Mouse (Mus musculus): ENCODE measurements around the gene Mta1.
A peak's percentile ranks its signal among the peaks of the same experiment; 100 is the strongest.

The Mta1 gene

DNA sequence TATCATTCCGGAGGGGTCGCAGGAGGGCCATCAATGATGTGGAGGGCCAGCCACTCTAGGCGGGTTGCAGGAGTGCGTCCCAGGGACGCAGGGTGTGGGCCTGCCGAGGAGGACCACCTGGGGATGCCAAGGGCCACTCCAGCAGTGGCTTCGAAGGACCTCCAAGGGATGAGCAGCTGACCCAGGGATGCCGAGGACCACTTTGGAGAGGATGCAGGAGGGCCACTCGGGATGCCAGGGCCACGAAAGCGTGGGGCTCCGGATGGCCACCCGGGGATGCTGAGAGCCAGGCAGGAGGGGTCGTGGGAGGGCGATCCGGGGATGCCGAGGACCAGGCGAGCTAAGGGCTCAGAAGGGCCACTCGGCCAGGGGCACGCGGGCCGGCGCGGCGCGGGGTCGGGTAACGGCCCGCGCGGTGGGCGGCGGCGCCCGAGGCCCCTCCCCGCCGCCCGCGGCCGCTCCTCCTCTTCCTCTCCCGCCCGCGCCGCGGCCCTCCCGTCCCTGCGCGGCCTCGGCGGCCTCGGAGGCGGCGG, at the start of gene Mta1:
Gene Mta1, plus strand, starts transcription at position 530 of the 533 bp plus-strand sequence.
- no peak for DNase-seq (ENCODE audit: low spot score)

GRCm38 (mm10) chr12:113049836-113050235, 48.2 kb upstream of the Mta1 start:
- no peak for DNase-seq (ENCODE audit: low spot score)

- DNase-seq (ENCODE audit: low spot score): no peak
Measured at GRCm38 (mm10) chr12:113050671-113051070, 47.4 kb upstream of the Mta1 start.

DNA sequence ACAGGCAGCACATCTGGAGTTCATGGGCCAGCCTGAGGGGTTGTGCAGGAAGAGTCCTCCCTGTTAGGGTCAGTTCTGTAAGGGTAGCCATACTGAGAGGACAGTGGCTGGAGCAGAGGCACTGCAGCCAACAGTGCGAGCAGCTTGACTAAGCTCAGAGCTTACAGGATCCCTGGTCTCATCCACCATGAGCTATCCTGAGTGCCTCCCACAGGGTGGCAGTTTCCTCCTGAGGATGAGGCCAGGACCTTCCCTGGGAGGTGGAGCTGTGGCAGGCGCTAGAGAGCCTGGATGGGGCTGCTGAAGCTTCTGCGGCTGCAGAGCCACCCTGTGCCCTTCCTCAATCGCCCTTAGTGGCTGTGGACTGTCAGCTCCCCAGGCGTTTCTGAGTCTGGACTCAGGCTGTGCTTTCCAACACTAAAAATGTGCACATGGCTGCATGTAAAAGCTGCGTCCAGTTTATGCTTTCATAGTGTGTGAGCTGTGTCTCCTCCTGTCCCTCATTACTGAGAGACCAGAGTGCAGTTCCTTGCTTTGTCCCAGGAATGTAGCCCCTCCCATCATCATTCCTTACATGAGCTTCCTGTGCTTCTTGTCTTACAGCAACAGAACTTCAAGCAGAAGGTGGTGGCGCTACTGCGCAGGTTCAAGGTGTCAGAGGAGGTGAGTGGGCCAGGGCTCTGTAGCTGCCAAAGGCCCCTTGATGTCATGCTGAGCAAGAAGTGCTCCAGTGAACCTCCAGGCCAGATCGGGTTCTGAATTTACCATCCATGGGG, 46.3 kb upstream of the Mta1 start:
- no peak for DNase-seq (ENCODE audit: low spot score)

DNA sequence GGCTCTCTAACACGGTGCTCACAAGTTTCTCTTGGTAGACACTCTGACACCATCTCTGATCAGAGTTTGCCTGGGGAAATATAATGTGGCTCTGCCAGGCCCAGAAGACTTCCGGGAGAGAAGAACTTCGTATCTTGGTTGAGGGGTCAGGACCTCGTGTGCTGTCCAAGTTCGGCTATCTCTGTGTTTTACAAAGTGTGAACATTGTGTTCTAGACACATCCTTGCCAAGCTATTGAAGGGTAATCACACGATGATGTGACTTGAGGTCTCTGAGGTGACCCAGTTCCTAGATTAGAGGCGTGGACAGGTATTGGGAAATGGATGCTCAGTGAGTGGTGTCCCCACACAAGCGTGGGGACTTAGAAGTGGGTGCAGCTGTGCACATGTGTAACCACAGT, 42.0 kb upstream of the Mta1 start:
- no peak for DNase-seq (ENCODE audit: low spot score)

- DNase-seq (ENCODE audit: low spot score): no peak
Measured at GRCm38 (mm10) chr12:113060178-113060577, 37.9 kb upstream of the Mta1 start.

- no peak for DNase-seq (ENCODE audit: low spot score)
Measured at GRCm38 (mm10) chr12:113061606-113062005, 36.5 kb upstream of the Mta1 start.

GRCm38 (mm10) chr12:113062201-113062600, 35.9 kb upstream of the Mta1 start:
- DNase-seq (ENCODE audit: low spot score): no peak

DNA sequence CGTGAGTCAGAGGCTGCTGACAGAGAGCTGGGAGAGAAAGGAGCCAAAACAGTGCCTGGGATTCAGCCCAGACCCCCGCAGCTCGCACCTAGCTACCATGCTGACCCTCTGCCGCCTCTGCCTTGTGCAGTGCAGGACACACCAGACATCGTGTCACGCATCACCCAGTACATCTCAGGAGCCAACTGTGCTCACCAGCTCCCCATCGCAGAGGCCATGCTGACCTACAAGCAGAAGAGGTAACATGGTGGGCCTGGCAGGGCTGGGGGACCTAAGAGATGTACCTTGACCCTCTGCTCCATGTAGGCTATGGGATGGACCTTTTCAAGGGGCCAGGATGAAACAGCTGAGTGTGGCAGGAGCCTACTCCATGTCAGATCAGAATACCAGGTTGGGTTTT, 34.4 kb upstream of the Mta1 start:
- DNase-seq (ENCODE audit: low spot score): no peak

- DNase-seq (ENCODE audit: low spot score): no peak
Measured at GRCm38 (mm10) chr12:113068002-113068401, 30.1 kb upstream of the Mta1 start.

GRCm38 (mm10) chr12:113069389-113069788, 28.7 kb upstream of the Mta1 start:
- DNase-seq (ENCODE audit: low spot score): no peak

DNA sequence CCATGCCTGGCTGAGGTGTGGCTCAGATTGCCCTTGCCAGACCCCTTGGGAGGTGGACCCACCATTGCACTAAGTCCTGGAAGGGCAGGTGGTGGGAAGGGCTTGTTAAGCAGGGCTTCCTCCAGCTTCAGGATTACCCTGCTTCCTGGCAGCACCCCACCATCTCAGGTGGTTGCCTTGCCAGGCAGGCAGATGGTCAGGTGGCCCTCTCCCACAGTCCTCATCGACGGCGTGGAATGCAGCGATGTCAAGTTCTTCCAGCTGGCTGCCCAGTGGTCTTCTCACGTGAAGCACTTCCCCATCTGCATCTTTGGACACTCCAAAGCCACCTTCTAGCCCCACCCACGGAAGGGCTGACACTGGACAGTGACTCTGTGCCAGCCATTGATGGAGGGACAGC, 26.8 kb upstream of the Mta1 start:
- DNase-seq (ENCODE audit: low spot score): no peak

DNA sequence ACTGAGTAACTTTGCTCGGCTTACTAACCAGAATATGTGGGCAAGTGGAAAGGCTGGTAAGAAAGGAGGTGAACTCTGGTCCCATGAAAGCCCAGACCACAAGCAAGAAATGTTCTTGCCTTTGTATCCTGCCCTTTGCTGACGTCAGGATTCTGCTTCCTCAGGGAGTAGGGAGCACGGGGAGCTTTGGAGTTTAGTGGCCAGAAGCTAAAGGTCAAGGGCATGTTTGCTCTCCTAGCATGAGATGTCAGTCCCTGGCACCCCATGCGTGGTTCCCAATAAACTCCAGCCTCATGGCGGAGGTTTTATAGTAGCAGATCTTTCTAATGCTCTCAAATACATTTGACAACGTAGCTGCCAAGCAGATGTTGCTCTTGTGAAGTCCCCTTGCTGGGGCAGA, 26.3 kb upstream of the Mta1 start:
- no peak for DNase-seq (ENCODE audit: low spot score)

DNA sequence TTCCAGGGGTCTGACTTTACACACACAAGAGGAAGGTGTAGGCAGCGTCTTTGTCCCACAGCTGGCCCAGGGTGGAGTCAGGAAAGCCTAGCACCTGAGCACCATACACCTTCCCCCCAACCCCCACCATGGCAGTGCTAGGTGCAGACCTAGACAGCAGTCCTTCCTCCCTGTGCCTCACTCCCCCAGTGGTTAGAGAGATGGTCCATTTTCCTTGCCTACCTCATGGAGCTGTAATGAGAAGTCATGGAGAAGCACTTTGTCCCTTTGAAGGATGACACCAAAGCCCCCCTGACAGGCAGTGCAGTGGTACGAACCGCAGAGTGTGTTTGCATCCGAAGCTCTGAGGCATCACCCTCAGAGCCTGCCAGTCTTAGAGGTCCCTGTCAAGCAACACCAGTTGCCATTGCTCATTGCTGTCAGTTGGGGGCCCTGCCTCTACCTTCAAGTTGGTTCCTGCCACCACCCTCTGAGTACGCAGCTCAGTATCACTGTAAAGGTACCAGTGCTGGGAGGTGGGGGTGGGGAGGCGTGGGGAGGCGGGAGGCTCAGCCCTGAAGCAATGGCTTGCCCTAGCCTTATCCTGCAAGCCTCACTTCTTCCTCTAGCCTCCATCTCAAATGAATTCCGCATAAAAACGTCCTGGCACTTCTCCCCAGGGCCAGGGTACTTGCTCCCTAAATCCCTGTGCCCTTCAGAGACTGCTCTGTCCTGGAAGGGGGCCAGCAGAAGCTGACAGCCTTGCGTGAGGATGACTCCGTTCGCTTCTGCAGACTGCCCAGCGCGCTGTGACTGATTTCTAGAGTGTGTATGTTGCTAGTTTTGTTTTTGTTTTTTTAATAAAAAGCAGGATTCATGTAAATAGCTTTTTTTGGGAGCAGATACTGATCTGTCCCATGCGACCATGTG, 24.4 kb upstream of the Mta1 start:
- no peak for DNase-seq (ENCODE audit: low spot score)

- peak; percentile 60 for DNase-seq (ENCODE audit: low spot score)
Measured at GRCm38 (mm10) chr12:113074329-113075062, 23.6 kb upstream of the Mta1 start, which contains the start of gene Tex22. TSS of gene Tex22 (plus strand) at chr12:113074502.

- DNase-seq (ENCODE audit: low spot score): peak; percentile 69
Measured at GRCm38 (mm10) chr12:113075063-113075454, 23.0 kb upstream of the Mta1 start.

GRCm38 (mm10) chr12:113075486-113075885, 22.6 kb upstream of the Mta1 start:
- DNase-seq (ENCODE audit: low spot score): no peak

GRCm38 (mm10) chr12:113087276-113087675, 10.8 kb upstream of the Mta1 start:
- no peak for DNase-seq (ENCODE audit: low spot score)

GRCm38 (mm10) chr12:113088026-113088425, 10.1 kb upstream of the Mta1 start:
- no peak for DNase-seq (ENCODE audit: low spot score)

DNA sequence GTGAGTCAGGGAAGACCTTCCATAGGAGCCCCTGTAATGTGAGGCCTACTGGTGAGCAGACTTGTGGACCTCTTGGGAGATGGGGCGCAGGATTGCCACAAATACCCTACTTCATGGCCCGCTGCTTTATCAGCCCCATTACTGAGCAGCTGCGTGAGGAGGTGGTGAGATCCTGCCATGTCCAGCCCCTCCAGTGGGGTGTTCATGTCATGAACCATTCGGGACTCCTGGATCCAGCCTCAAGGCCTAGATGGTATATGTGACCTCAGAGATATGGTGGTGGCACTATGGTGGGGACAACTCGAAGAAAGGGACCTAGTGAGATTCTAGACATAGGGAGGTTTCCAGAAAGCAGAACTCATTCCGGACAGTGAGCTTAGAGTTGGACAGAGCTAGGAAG, 9.0 kb upstream of the Mta1 start:
- DNase-seq (ENCODE audit: low spot score): no peak

DNA sequence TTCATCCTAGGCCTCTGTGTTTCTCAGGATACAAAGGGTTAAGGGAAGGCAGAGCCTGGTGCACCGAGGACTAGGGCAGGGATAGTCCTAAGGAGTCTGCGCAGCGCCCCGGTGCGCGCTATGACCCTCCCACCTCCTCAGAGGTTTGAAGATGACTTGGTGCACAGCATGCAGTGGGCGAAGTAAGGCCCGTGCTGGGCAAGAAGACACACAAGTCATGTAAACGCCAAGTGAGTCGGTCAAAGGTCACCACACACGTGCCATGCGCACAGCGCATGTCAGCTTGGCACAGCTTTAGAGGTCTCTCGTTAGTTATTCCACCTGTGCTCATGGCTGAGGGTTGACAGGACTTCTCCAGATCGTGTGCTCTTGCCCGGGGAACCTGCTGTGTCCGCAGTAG, 8.0 kb upstream of the Mta1 start:
- DNase-seq (ENCODE audit: low spot score): no peak

DNA sequence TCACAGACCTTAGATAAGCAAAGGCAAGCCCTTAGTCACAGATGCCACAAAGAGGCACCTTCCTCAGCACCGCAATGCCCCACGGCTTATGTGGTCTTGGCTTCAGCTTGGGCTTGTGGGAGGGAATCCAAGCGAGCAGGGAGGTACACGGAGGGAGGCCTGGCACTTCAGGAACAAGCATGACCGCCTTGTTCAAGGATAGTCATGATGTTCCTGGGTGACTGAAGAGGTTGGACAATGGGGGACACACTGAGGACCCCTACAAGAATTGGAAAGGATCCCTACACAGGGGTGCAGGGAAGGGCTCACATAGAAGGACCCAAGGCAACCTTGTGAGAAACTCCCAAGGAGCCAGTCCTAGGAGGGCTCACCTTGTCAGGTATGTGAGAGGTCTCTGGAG, 1.0 kb upstream of the Mta1 start:
- DNase-seq (ENCODE audit: low spot score): no peak
